Mouse (Mus musculus) forebrain, embryonic 11.5 days (tissue): ENCODE measurements at regions not wholly inside any gene's neighbourhood (a gene's known extent, or its start where the extent isn't known, plus 50 kb on each side); places are given as distances from the start of the nearest gene placed in this dataset.
A peak's percentile ranks its signal among the peaks of the same experiment; 100 is the strongest.

Experiments used
- ATAC-seq: fragments of 200-750 bp; cut with Nextera tagmentation; replicated peaks from 2 replicates; pipeline ENCODE4 v1.8.0; 2017; ENCODE audit warnings: moderate TSS enrichment; ENCODE audit not compliant: low FRiP score
- DNase-seq: peaks from one replicate; pipeline ENCODE4 v3.0.0-alpha.2; 2017; ENCODE audit warnings: low spot score
- H3K27ac ChIP-seq: fragments of 300-500 bp; sonication (generic); 2 replicates; pipeline ENCODE4 v1.5.1; 2014; ENCODE audit warnings: low read depth, low read length
- H3K27me3 ChIP-seq: fragments of 300-500 bp; sonication (generic); 2 replicates; pipeline ENCODE4 v1.6.1; 2014; ENCODE audit warnings: mild to moderate bottlenecking, low read length, mixed read lengths; ENCODE audit not compliant: control insufficient read depth, insufficient read depth
- H3K36me3 ChIP-seq: fragments of 300-500 bp; sonication (generic); 2 replicates; pipeline ENCODE4 v1.6.1; 2014; ENCODE audit warnings: mild to moderate bottlenecking, low read length, moderate library complexity, mixed read lengths; ENCODE audit not compliant: control insufficient read depth, insufficient read depth
- H3K4me1 ChIP-seq: fragments of 300-500 bp; sonication (generic); replicated peaks from 2 replicates; pipeline ENCODE4 v1.6.1; 2014; ENCODE audit warnings: low read length, mixed read lengths; ENCODE audit not compliant: control insufficient read depth, insufficient read depth
- H3K4me2 ChIP-seq: fragments of 300-500 bp; sonication (generic); 2 replicates; pipeline ENCODE4 v1.6.1; 2014; ENCODE audit warnings: low read depth, mild to moderate bottlenecking, low read length, moderate library complexity, mixed read lengths; ENCODE audit not compliant: severe bottlenecking
- H3K4me3 ChIP-seq: fragments of 300-500 bp; sonication (generic); 2 replicates; pipeline ENCODE4 v1.5.1; 2014; ENCODE audit warnings: low read depth, low read length
- H3K9ac ChIP-seq: fragments of 300-500 bp; sonication (generic); 2 replicates; pipeline ENCODE4 v1.6.1; 2014; ENCODE audit warnings: low read length
- H3K9me3 ChIP-seq: fragments of 300-500 bp; sonication (generic); 2 replicates; pipeline ENCODE4 v1.6.1; 2016; ENCODE audit warnings: low read length, mixed read lengths; ENCODE audit not compliant: control insufficient read depth
- WGBS: fragments of 180-500 bp; shearing (Covaris S2); extraction: QIAGEN DNeasy Blood & Tissue Kit; methylation state at CpG from one replicate; pipeline ENCODE4 v1.1.7; 2014; 5-methylcytosine and 5-hydroxymethylcytosine counted together

DNA sequence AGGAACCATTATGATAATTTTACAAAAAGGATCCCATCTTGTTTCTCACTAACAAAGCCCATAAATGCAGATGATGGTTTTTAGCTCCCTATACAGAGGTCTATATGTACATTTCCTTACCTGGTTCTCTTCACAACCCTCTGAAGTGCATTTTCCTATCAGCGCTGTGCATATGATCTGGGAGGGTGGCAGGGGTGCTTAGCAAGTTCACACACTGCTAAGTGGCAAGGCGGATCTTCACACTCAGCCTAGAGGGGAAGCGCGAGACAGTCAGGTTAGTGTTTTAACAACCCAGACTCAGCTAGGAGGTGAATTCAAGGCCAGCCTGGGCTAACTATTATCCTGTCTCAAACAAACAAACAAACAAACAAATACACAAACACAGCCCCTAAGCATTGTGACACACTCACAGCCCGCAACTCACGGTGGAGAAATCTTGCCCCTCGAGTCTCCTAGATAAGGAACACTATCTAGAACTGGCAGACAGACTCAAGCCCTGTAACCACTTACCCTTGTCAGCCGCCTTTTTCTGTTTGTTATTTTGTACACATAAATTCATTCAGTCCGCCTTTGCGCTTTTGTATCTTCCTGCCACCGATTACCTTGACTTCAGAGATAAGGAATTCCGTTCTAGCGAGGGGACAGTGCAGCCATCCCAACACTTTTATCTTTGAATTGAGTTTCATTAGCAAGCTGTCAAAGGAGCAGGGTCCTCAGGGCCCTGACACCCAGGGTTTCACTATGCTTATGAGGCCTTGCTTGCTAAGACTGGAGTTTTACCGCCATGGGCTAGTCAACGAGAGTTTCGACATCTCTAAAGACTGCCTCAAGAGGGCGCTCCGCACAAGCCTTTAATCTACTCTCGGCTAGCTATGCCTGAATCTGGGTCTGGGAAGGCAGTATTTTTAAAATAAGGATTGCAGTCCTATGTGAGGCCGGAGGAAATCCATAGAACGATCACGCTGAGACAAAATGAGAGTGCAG is 53.0 kb upstream of the Tiam2 start:
- H3K36me3 ChIP-seq, result no peaks in the 10 kb centered on the region
- H3K9ac ChIP-seq, result no peak overlapping the region
- no peaks in the 10 kb centered on the region for H3K27me3 ChIP-seq
- H3K4me3 ChIP-seq, result no peak overlapping the region
- peak; percentile 88 for DNase-seq
- ATAC-seq, result peak; percentile 43
- H3K27ac ChIP-seq, result no peak overlapping the region
- H3K4me2 ChIP-seq, result no peak overlapping the region
- H3K9me3 ChIP-seq, result no peaks in the 10 kb centered on the region
- WGBS, result 50% methylated on average over 22 of the region's 22 CpGs
- H3K4me1 ChIP-seq, result peaks cover 8% of the 10 kb centered on the region; the same call in 1 of the 2 replicates

DNA sequence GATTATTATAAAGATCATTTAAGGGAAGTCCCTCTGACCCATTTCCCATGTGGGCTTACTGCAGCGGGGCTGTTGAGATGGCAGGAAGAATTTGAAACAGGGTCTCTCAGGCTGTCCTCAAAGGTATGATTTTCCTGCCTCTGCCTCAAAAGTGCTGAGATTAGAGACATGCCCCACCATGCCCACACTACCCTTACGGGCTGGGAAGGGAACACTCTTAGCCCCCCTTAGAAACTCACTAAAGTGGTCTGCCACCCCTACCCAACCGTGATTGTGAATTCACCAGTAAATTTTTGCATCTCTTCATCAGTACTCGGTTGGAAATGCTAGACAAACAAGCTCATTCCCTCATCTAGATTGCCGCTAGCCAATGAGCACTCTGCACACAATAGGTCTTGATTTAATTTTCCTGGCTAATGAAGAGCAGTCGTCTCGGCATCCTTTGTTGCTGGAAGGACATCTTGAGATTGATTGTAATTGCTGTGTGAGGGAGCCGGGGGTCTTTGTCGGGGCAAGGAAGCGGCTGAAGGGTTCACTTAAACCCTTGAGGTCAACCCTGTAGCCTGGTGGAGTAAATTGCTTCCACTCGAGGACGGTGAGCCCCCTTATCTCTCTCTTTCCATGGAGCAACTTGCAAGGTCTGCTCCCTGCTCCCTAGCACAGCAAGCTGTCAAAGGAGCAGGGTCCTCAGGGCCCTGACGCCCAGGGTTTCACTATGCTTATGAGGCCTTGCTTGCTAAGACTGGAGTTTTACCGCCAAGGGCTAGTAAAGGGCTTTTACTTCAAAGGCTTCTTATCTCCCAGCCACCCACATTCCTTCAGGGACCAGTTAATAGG is 51.7 kb upstream of the Tiam2 start:
- ATAC-seq (peak; percentile 69), DNase-seq (no peak)
- Histone ChIP-seq H3K27me3 (no peaks in the 10 kb centered on the region), H3K4me3 (no peak overlapping the region), H3K27ac (no peak overlapping the region), H3K36me3 (no peaks in the 10 kb centered on the region), H3K9me3 (no peaks in the 10 kb centered on the region), H3K4me2 (no peak overlapping the region), H3K9ac (no peak overlapping the region), H3K4me1 (peaks cover 8% of the 10 kb centered on the region; the same call in 1 of the 2 replicates)
- WGBS, result 4% methylated on average over 14 of the region's 14 CpGs
